Mouse (Mus musculus) hindbrain, embryonic 14.5 days (tissue): Measurements from ENCODE around the gene Map2k5. TPM values are rescaled to one million over a fixed set of nuclear protein-coding genes. Genes with fewer than 3 reads are reported as not detected.
A peak's percentile ranks its signal among the peaks of the same experiment; 100 is the strongest.

Experiments
- ATAC-seq: fragments of 200-750 bp; cut with Nextera tagmentation; 2 replicates; pipeline ENCODE4 v1.8.0; 2017; ENCODE audit warnings: moderate number of reproducible peaks, mild to moderate bottlenecking, moderate TSS enrichment, moderate library complexity; ENCODE audit not compliant: low FRiP score
- DNase-seq: peaks from one replicate; pipeline ENCODE4 v3.0.0-alpha.2; 2015; ENCODE audit warnings: low spot score
- H3K27ac ChIP-seq: fragments of 300-500 bp; sonication (generic); 2 replicates; pipeline ENCODE4 v1.5.1; 2014; ENCODE audit warnings: mild to moderate bottlenecking, moderate library complexity
- H3K27me3 ChIP-seq: fragments of 300-500 bp; sonication (generic); 2 replicates; pipeline ENCODE4 v1.6.1; 2014; ENCODE audit warnings: mild to moderate bottlenecking, low read length, mixed read lengths; ENCODE audit not compliant: control insufficient read depth, insufficient read depth
- H3K36me3 ChIP-seq: fragments of 300-500 bp; sonication (generic); replicated peaks from 2 replicates; pipeline ENCODE4 v1.6.1; 2014; ENCODE audit not compliant: control insufficient read depth, insufficient read depth
- H3K4me1 ChIP-seq: fragments of 300-500 bp; sonication (generic); replicated peaks from 2 replicates; pipeline ENCODE4 v1.6.1; 2014; ENCODE audit warnings: antibody characterized with exemption, low read length, mixed read lengths; ENCODE audit not compliant: control insufficient read depth, insufficient read depth
- H3K4me2 ChIP-seq: fragments of 300-500 bp; sonication (generic); replicated peaks from 2 replicates; pipeline ENCODE4 v1.6.1; 2014; ENCODE audit warnings: mild to moderate bottlenecking, moderate library complexity
- H3K4me3 ChIP-seq: fragments of 300-500 bp; sonication (generic); replicated peaks from 2 replicates; pipeline ENCODE4 v1.5.1; 2014; ENCODE audit warnings: mild to moderate bottlenecking, low read length
- H3K9ac ChIP-seq: fragments of 300-500 bp; sonication (generic); 2 replicates; pipeline ENCODE4 v1.6.1; 2014
- H3K9me3 ChIP-seq: fragments of 300-500 bp; sonication (generic); 2 replicates; pipeline ENCODE4 v1.6.1; 2016; ENCODE audit warnings: low read length; ENCODE audit not compliant: control insufficient read depth
- WGBS: fragments of 180-500 bp; shearing (Covaris S2); extraction: QIAGEN DNeasy Blood & Tissue Kit; methylation state at CpG from one replicate; pipeline ENCODE4 v1.1.7; 2014; 5-methylcytosine and 5-hydroxymethylcytosine counted together
- polyA plus RNA-seq: library from polyadenylated mRNA; unstranded; fragments of >200 nt; fragmentation: Nextera tagmentation; extraction: Ambion mirVana; gene quantifications from 2 replicates; pipeline ENCODE4 v1.2.1, GENCODE M21; 2014

Gene Map2k5
- polyA plus RNA-seq, 1 experiment from 2014 or later: 35.9 TPM

DNA sequence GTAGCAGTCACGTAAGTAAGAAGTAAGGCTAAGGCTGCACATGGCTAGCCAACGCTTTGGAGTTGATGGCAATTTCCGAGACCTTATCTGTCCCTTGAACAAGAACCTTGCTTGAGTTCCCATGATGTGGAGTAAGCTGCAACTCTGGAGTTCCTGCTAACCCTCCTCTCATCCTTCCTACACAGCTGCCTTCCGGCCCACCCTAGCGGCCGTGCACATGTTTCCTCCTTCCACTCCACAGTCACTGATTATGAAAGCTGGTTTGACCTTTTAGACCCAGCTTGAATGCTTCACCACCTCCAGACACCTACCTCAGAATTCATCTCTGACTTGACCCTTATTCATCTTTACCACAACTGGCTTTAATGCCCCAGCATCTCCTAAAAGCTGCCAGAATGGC, 82.9 kb downstream of the Map2k5 start:
- no peak for ATAC-seq
- Histone ChIP-seq H3K4me1 (peaks cover 17% of the 10 kb centered on the region; the same call in 1 of the 2 replicates), H3K27ac (peak overlapping the region; percentile 47; the same call in 1 of the 2 replicates), H3K36me3 (no peaks in the 10 kb centered on the region), H3K9me3 (no peaks in the 10 kb centered on the region), H3K4me2 (no peak overlapping the region), H3K4me3 (no peak overlapping the region), H3K27me3 (no peaks in the 10 kb centered on the region), H3K9ac (no peak overlapping the region)
- no peak for DNase-seq
- WGBS: 77% methylated on average over 6 of the region's 6 CpGs

- H3K9me3 ChIP-seq: no peaks in the 10 kb centered on the region
- H3K4me2 ChIP-seq: no peak overlapping the region
- peaks cover 17% of the 10 kb centered on the region; the same call in 1 of the 2 replicates for H3K4me1 ChIP-seq
- 45% methylated on average over 13 of the region's 13 CpGs for WGBS
- no peak overlapping the region for H3K9ac ChIP-seq
- no peak for ATAC-seq
- no peak overlapping the region for H3K27ac ChIP-seq
- H3K4me3 ChIP-seq: no peak overlapping the region
- no peaks in the 10 kb centered on the region for H3K27me3 ChIP-seq
- no peak for DNase-seq
- no peaks in the 10 kb centered on the region for H3K36me3 ChIP-seq
Measured at GRCm38 (mm10) chr9:63293781-63294480, 83.8 kb downstream of the Map2k5 start.

DNA sequence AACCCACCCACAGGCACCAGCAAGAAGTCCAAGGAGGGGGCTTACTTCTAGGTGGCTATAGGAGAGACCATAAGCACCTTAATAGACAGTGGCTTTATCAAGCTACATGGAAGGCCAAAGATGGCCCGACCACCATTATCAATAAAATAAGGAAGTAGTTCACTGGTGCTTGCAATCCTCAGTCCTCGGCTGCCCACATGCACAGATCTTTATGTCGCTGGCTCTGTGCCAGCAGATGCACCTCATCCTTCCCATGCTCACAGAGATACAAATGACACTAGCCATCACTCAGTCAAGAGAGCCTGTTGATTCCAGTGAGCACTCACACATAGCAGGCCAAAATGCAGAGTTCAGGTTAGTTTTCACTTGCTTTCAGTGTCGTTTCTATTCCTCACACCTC, 89.0 kb downstream of the Map2k5 start:
- Histone ChIP-seq H3K4me3 (no peak overlapping the region), H3K4me1 (peaks cover 8% of the 10 kb centered on the region; the same call in 1 of the 2 replicates), H3K9ac (no peak overlapping the region), H3K27ac (no peak overlapping the region), H3K9me3 (no peaks in the 10 kb centered on the region), H3K4me2 (no peak overlapping the region), H3K27me3 (no peaks in the 10 kb centered on the region), H3K36me3 (no peaks in the 10 kb centered on the region)
- 90% methylated on average over 4 of the region's 4 CpGs for WGBS
- DNase-seq: no peak
- ATAC-seq: no peak

GRCm38 (mm10) chr9:63284392-63284791, 93.3 kb downstream of the Map2k5 start:
- ATAC-seq: no peak
- H3K4me1 ChIP-seq: peaks cover 8% of the 10 kb centered on the region; the same call in 1 of the 2 replicates
- H3K36me3 ChIP-seq: no peaks in the 10 kb centered on the region
- no peaks in the 10 kb centered on the region for H3K27me3 ChIP-seq
- no peak overlapping the region for H3K4me3 ChIP-seq
- H3K27ac ChIP-seq: no peak overlapping the region
- H3K9ac ChIP-seq: no peak overlapping the region
- no peaks in the 10 kb centered on the region for H3K9me3 ChIP-seq
- no peak for DNase-seq
- no peak overlapping the region for H3K4me2 ChIP-seq
- WGBS: 67% methylated on average over 9 of the region's 9 CpGs

GRCm38 (mm10) chr9:63281996-63282395, 95.7 kb downstream of the Map2k5 start:
- H3K36me3 ChIP-seq: no peaks in the 10 kb centered on the region
- peaks cover 8% of the 10 kb centered on the region; the same call in 1 of the 2 replicates for H3K4me1 ChIP-seq
- H3K9ac ChIP-seq: no peak overlapping the region
- H3K27me3 ChIP-seq: no peaks in the 10 kb centered on the region
- H3K4me2 ChIP-seq: no peak overlapping the region
- WGBS: 95% methylated on average over 7 of the region's 7 CpGs
- no peak overlapping the region for H3K27ac ChIP-seq
- no peak for DNase-seq
- ATAC-seq: no peak
- H3K9me3 ChIP-seq: no peaks in the 10 kb centered on the region
- no peak overlapping the region for H3K4me3 ChIP-seq

GRCm38 (mm10) chr9:63281086-63281485, 96.6 kb downstream of the Map2k5 start:
- H3K4me2 ChIP-seq: no peak overlapping the region
- H3K9me3 ChIP-seq: no peaks in the 10 kb centered on the region
- peaks cover 8% of the 10 kb centered on the region; the same call in 1 of the 2 replicates for H3K4me1 ChIP-seq
- no peak overlapping the region for H3K9ac ChIP-seq
- no peaks in the 10 kb centered on the region for H3K36me3 ChIP-seq
- no peak for DNase-seq
- ATAC-seq: no peak
- no peak overlapping the region for H3K4me3 ChIP-seq
- no peak overlapping the region for H3K27ac ChIP-seq
- WGBS: 93% methylated on average over 2 of the region's 2 CpGs
- no peaks in the 10 kb centered on the region for H3K27me3 ChIP-seq

GRCm38 (mm10) chr9:63273781-63274180, 103.9 kb downstream of the Map2k5 start:
- ATAC-seq: no peak
- H3K9ac ChIP-seq: no peak overlapping the region
- no peaks in the 10 kb centered on the region for H3K36me3 ChIP-seq
- H3K27me3 ChIP-seq: no peaks in the 10 kb centered on the region
- WGBS: 90% methylated on average over 6 of the region's 6 CpGs
- no peaks in the 10 kb centered on the region for H3K4me1 ChIP-seq
- DNase-seq: no peak
- no peaks in the 10 kb centered on the region for H3K9me3 ChIP-seq
- H3K27ac ChIP-seq: no peak overlapping the region
- H3K4me3 ChIP-seq: no peak overlapping the region
- H3K4me2 ChIP-seq: no peak overlapping the region

DNA sequence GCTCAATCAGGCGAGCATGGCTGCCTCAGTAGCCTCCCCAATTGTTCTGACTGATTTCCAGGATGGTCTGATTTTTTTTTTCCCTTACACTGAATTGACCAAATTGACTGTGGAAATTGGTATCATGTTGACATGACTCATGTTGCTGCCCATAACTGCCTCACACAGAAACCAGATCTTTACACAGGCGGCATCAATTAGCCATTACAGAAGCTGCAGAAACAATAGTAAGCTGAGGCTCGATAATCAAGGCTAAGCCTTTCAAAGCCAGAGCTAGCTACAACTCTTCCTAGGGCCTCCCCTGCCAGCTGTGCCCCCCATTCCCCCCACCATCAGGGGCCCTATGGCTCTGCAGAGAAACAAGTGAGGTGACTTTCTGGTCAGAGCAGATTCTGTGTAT, 107.9 kb downstream of the Map2k5 start:
- H3K4me1 ChIP-seq: no peaks in the 10 kb centered on the region
- no peak for ATAC-seq
- DNase-seq: no peak
- no peak overlapping the region for H3K9ac ChIP-seq
- whole genome bisulfite sequencing: 37% methylated on average over 3 of the region's 3 CpGs
- no peak overlapping the region for H3K4me3 ChIP-seq
- no peak overlapping the region for H3K4me2 ChIP-seq
- no peaks in the 10 kb centered on the region for H3K27me3 ChIP-seq
- H3K27ac ChIP-seq: no peak overlapping the region
- no peaks in the 10 kb centered on the region for H3K36me3 ChIP-seq
- H3K9me3 ChIP-seq: no peaks in the 10 kb centered on the region

DNA sequence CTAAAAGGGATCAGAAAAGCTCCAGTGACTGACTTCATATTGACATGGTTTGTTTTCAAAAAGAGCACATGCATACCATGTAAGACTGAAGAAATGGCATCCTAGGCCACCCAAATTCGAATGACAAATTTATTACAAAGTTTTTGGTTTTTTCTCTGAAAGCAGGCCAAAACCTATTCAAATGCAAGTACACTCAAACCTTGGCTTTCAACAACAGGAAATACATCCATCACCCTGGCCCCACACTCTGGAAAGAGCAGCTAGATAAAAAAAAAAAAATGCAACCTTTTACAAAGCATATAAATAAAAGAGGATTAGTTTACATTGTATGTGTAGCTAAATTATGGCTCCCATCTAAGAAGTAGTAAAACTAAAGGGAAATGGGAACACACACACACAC, 114.5 kb downstream of the Map2k5 start:
- Histone ChIP-seq H3K9me3 (no peaks in the 10 kb centered on the region), H3K4me2 (no peak overlapping the region), H3K4me1 (0 out of 2 replicates have a peak, but pooled peaks cover 3% of the 10 kb centered on the region), H3K27me3 (no peaks in the 10 kb centered on the region), H3K9ac (no peak overlapping the region), H3K4me3 (no peak overlapping the region), H3K27ac (no peak overlapping the region), H3K36me3 (no peaks in the 10 kb centered on the region)
- WGBS: 74% methylated on average over 1 of the region's 1 CpGs
- ATAC-seq (no peak), DNase-seq (no peak)
